Mouse (Mus musculus): ENCODE results near the gene Ptgds. TPM values are rescaled to one million over a fixed set of nuclear protein-coding genes. Genes with fewer than 3 reads are reported as not detected.
A peak's percentile ranks its signal among the peaks of the same experiment; 100 is the strongest.

The Ptgds gene
- total RNA-seq, 2 experiments from 2014 or later: not detected

- ATAC-seq (replicated peaks; ENCODE audit: low FRiP score, poor library complexity, severe bottlenecking): no peak
Measured at GRCm38 (mm10) chr2:25484901-25485647, 15.2 kb upstream of the Ptgds start.

DNA sequence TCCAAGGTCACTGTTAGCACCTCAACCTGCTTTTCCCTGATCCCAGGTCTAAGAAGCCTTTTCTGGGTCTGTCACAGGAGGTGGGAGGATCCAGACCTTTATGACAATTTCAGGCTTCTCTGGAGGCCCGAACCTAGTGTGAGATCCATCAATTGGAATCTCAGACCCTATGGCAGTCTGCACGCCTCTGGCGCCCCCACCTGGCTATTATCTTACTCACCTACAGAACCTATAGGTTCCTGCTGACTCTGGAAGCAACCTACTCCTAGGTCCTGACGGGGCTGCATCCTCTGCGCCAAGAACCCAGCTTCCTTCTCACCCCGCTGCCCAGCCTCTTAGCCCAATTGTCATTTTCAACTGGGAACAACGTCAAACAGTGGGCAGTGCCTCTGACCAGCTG lies 13.1 kb upstream of the Ptgds start:
- no peak for ATAC-seq (replicated peaks; ENCODE audit: low FRiP score, poor library complexity, severe bottlenecking)

GRCm38 (mm10) chr2:25480541-25480940 lies 10.7 kb upstream of the Ptgds start:
- ATAC-seq (replicated peaks; ENCODE audit: low FRiP score, poor library complexity, severe bottlenecking): no peak

GRCm38 (mm10) chr2:25479551-25480311 lies 9.9 kb upstream of the Ptgds start:
- no peak for ATAC-seq (replicated peaks; ENCODE audit: low FRiP score, poor library complexity, severe bottlenecking)

DNA sequence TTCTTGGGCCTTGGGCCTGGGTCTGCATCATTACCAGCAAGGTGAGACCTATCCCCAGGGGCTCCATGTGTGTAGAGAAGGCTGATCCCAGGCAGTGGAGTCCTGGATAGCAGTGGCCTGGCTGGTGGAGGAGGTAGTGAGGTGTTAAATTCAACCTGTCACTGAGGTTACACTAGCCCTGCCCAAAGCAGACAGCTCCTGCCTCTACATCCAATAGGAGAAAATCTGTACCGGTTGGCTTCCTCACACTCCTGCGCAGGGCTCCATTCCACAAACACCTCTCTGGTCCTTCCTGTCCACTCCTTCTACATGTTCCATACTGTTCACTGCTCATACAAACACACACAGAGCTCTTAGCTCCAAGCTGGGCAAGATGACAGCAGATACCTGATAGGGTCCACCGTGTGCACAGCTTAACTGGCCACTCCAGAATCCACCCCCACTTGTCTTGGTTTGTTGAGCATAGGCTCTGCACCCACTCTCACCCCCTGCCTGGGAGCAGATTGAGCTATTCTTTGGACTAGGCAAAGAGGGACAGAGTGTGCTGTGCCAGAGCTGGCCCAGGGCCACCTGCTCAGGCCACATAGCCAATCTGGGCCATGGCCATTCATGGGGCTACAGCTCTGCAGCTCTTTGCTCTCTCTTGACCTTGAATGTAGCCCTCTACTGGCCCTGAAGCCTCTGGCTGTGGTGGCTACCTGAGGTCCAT lies 8.3 kb upstream of the Ptgds start:
- no peak for ATAC-seq (replicated peaks; ENCODE audit: low FRiP score, poor library complexity, severe bottlenecking)

GRCm38 (mm10) chr2:25477541-25477940 lies 7.7 kb upstream of the Ptgds start:
- ATAC-seq (replicated peaks; ENCODE audit: low FRiP score, poor library complexity, severe bottlenecking): no peak

DNA sequence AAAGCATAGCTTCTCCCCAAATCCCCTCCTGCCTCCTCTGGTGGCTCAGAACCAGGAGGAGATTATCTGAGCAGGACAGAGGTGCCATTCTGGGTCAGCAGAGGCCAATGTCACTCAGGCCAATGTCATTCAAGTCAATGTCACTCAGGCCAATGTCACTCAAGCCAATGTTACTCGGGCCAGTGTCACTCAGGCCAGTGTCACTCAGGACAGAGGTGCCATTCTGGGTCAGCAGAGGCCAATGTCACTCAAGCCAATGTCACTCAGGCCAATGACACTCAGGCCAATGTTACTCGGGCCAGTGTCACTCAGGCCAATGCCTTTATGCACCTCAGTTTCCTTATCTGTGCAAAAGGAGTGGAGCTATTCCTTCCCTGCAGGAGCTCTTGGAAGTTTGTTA lies 2.7 kb upstream of the Ptgds start:
- no peak for ATAC-seq (replicated peaks; ENCODE audit: low FRiP score, poor library complexity, severe bottlenecking)

- ATAC-seq (replicated peaks; ENCODE audit: low FRiP score, poor library complexity, severe bottlenecking): no peak
Measured at GRCm38 (mm10) chr2:25468962-25469915, 607 bp downstream of the Ptgds start.

GRCm38 (mm10) chr2:25467606-25468303 lies 2.1 kb downstream of the Ptgds start:
- ATAC-seq (replicated peaks; ENCODE audit: low FRiP score, poor library complexity, severe bottlenecking): no peak

DNA sequence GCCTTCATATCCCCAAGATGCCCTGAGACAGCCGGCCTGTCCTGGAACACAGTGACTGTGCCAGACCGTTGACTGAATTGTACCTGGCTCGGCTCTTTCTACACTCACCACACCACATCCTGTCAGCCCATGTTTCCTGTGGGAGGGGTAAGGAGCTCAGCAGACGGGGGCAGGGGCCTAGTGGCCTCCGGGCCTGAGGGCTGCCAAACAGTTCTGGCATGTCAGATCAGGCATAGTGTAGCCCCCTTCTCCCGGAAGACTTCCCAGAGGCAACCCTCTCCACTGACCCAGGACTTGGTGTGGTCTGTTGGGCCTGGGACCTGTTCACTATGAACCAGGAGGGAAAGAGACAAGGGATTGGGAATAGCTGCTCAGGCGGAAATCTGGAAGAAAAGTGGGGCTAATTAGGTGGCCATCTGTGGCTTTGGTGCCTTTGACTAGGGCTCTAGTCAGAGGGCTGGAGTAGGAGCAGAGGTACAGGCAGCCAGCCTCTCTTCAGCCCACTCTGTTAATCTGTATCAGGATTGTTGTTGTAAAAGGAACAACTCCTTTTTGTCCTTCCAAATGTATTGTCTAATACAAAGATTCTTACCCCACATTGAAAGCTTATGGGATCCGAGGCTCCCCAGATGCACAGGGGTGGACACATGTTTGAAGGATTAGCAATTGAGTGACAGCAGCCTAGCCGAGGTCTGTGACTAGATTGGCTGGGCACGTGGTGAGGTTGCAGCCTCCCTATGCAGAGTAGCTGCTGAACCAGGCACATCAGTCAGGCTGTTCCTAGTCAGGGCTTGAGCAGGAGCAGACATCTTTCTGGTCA lies 3.8 kb downstream of the Ptgds start:
- ATAC-seq (replicated peaks; ENCODE audit: low FRiP score, poor library complexity, severe bottlenecking): no peak

- ATAC-seq (replicated peaks; ENCODE audit: low FRiP score, poor library complexity, severe bottlenecking): no peak
Measured at GRCm38 (mm10) chr2:25465256-25465655, 4.6 kb downstream of the Ptgds start.

- ATAC-seq (replicated peaks; ENCODE audit: low FRiP score, poor library complexity, severe bottlenecking): no peak
Measured at GRCm38 (mm10) chr2:25463630-25464029, 6.2 kb downstream of the Ptgds start.

GRCm38 (mm10) chr2:25461407-25461806 lies 8.4 kb downstream of the Ptgds start:
- ATAC-seq (replicated peaks; ENCODE audit: low FRiP score, poor library complexity, severe bottlenecking): no peak

DNA sequence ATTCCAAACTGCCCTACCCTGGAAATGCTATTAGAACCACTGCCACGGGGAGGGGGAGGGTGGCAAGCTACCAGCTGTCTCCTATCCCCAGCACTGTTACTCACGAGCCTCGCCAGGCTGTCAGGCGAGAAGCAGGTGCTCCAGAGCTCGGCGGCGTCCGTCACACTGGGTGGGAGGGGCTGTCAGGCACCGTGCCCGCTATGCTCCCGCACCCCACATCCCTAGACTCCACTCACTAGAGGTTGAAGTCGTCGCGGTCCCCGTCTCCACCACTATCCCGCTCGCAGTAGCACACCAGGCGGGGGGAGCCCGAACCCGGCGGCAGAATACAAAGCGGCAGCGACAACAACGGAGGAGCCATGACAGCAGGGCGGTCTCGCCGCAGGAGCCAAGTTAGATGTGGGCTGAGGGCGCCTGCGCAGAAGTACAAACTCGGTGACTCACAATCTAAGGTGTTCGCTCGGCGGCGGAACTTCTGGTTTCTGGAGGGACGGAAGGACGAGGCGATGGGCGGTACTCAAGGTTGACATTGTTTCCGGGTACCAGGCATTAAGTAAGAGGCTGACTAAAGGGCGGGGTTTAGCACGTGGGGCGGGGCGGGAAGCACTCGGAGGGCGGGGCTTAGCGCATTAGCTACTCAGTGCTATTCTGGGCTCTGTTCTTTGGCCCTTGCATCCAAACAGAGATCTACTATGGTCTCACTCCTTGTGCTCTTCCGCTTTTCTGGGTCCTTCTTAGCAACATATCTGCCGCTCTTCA lies 9.1 kb downstream of the Ptgds start, which contains the start of gene Paxx:
Paxx (minus strand) TSS at position 544 of the 759 bp plus-strand sequence.
- ATAC-seq (replicated peaks; ENCODE audit: low FRiP score, poor library complexity, severe bottlenecking): peak; percentile 82

DNA sequence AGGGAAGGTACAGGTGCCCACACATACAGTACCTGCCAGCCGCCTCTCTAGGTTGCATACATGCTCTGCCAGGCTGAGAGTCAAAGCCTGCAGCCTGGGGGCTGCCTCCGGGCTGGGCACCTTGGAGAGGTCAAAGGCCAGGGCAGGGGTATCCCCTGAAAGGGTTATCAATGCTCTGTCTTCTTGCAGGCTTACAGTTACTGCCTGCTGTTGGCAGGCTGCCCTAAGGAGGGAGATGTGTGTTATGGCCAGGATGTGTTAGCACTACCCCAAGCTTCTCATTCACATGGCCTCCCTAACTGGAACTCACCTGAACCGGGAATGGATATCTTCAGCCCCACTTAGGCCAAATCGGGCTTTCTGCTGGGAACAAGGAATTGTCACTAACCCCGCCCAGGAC lies 9.7 kb downstream of the Ptgds start:
- 0 out of 2 replicates have a peak, but pooled peaks have one; percentile 1 for ATAC-seq (replicated peaks; ENCODE audit: low FRiP score, poor library complexity, severe bottlenecking)

- ATAC-seq (replicated peaks; ENCODE audit: low FRiP score, poor library complexity, severe bottlenecking): no peak
Measured at GRCm38 (mm10) chr2:25458911-25459310, 10.9 kb downstream of the Ptgds start.

Measured in erythroid progenitor cell, adult 5-6 weeks (primary cell).